Mouse (Mus musculus) megakaryocyte progenitor cell, adult 5-6 weeks (primary cell): ENCODE data around the gene Nrn1. TPM values are rescaled to one million over a fixed set of nuclear protein-coding genes. Genes with fewer than 3 reads are reported as not detected.

Source experiments
- ATAC-seq: replicated peaks from 2 replicates; pipeline ENCODE4 v1.8.0; 2016; ENCODE audit warnings: mild to moderate bottlenecking, moderate TSS enrichment, inconsistent platforms; ENCODE audit not compliant: poor library complexity
- total RNA-seq, 2 experiments: library from RNA; stranded (forward) in 1 of 2; stranded (reverse) in 1 of 2; fragments of 157-497, 149-512 nt in 1 of 2; fragments of 200-1000 nt in 1 of 2; gene quantifications; 2 replicates each; pipeline versions ENCODE4 v1.2.3 to v1.2.4; 2015 to 2017

Nrn1 gene
- total RNA-seq (2015): not detected in 2 replicates
- total RNA-seq (2017): not detected in 2 replicates

GRCm38 (mm10) chr13:36734731-36735571, at the start of gene Nrn1:
Gene Nrn1, minus strand, starts transcription at chr13:36735131.
- no peak for ATAC-seq

- ATAC-seq: no peak
These were observed 44.7 kb upstream of the Nrn1 start for GRCm38 (mm10) chr13:36779626-36780025.

- no peak for ATAC-seq
These were observed 31.9 kb upstream of the Nrn1 start for GRCm38 (mm10) chr13:36766801-36767200.

GRCm38 (mm10) chr13:36751861-36752260, 16.9 kb upstream of the Nrn1 start:
- ATAC-seq: no peak

GRCm38 (mm10) chr13:36750056-36750455, 15.1 kb upstream of the Nrn1 start:
- no peak for ATAC-seq

- no peak for ATAC-seq
These were observed 1.7 kb upstream of the Nrn1 start for GRCm38 (mm10) chr13:36736619-36736996.

GRCm38 (mm10) chr13:36735901-36736618, 1.1 kb upstream of the Nrn1 start:
- no peak; the same call in 1 of the 2 replicates for ATAC-seq

- ATAC-seq: no peak
These were observed 791 bp downstream of the Nrn1 start for GRCm38 (mm10) chr13:36733989-36734690.

- no peak for ATAC-seq
These were observed 1.4 kb downstream of the Nrn1 start for GRCm38 (mm10) chr13:36733566-36733965.

- ATAC-seq: no peak
These were observed 1.9 kb downstream of the Nrn1 start for GRCm38 (mm10) chr13:36732891-36733490.

- no peak for ATAC-seq
These were observed 2.9 kb downstream of the Nrn1 start for GRCm38 (mm10) chr13:36731931-36732461.

GRCm38 (mm10) chr13:36731016-36731930, 3.7 kb downstream of the Nrn1 start:
- peak; percentile 50; the same call in 1 of the 2 replicates for ATAC-seq

- ATAC-seq: no peak
These were observed 4.6 kb downstream of the Nrn1 start for GRCm38 (mm10) chr13:36730341-36730761.

GRCm38 (mm10) chr13:36729731-36730340, 5.1 kb downstream of the Nrn1 start:
- no peak for ATAC-seq

- no peak for ATAC-seq
These were observed 6.4 kb downstream of the Nrn1 start for GRCm38 (mm10) chr13:36728509-36728908.

GRCm38 (mm10) chr13:36727779-36728470, 7.0 kb downstream of the Nrn1 start:
- ATAC-seq: no peak

- ATAC-seq: no peak
These were observed 7.8 kb downstream of the Nrn1 start for GRCm38 (mm10) chr13:36726951-36727778.

- ATAC-seq: no peak
These were observed 8.4 kb downstream of the Nrn1 start for GRCm38 (mm10) chr13:36726551-36726950.
